Comparison of ENCODE assay signal across 22 mouse cellular contexts in the genomic region with DNA sequence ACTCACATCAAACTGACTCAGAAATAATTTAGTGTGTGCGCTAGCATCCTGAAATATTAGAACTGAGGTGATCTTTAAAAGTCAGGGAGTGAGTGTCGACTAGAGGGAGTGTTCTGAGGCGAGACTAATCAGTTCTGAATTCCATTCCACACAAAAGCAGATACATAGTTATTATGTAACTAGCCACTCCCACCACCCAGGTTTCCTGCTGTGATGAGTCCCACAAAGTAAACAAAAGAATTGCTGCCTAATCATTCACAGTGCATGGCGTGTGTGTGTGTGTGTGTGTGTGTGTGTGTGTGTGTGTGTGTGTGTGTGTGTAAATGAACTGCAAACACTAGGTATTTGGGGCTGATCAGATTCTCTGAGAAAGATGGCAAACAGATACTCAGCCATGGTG. TPM values are rescaled to one million over a fixed set of nuclear protein-coding genes. Genes with fewer than 3 reads are reported as not detected.
DNase-seq lines count a peak whose midpoint lies in the region; ATAC-seq and TF ChIP-seq lines count a peak whose summit lies in the region.
"Had no signal": no experiment of that assay in that cellular context is flagged by ENCODE, and none has a peak within 500 bp of the region (broad histone marks: within the 10 kb centered on the region; RNA-seq: fewer than 3 reads in every experiment).

No protein-coding gene starts in this region.

- H3K9me3 ChIP-seq in kidney, embryonic 14.5 days (ENCODE audit: control insufficient read depth, low read length): no peaks in the 10 kb centered on the region
- no peaks in the 10 kb centered on the region for H3K9me3 ChIP-seq in intestine, embryonic 15.5 days
- no peaks in the 10 kb centered on the region; the same call in 1 of the 2 replicates for H3K9me3 ChIP-seq in stomach, embryonic 14.5 days (ENCODE audit: control insufficient read depth, low read depth, low read length)
- H3K9me3 ChIP-seq in liver, postnatal 0 days (ENCODE audit: low read length): no peaks in the 10 kb centered on the region; the same call in 1 of the 2 replicates
- H3K9me3 ChIP-seq: forebrain, embryonic 13.5 days; limb, embryonic 15.5 days had no signal

- TF ChIP-seq CTCF in liver, postnatal 0 days (IDR thresholded peaks at IDR 0.05; ENCODE audit: low read depth): no peak

- intact Hi-C loops in left cerebral cortex, postnatal 36 days (cut with DNase I): no loop called here

- DNase-seq in kidney, postnatal 10 days: peak; percentile 28
- DNase-seq in ZHBTc4 (ENCODE audit: low read depth, low spot score): peak; percentile 45
- DNase-seq in spleen, adult 12 weeks (ENCODE audit: low spot score): no peak
- no peak for DNase-seq in liver, postnatal 0 days
- DNase-seq in left cerebral cortex, postnatal 36 days (ENCODE audit: low spot score in 2 of 2): no peak
- DNase-seq: adrenal gland, postnatal 10 days; cerebellum, postnatal 14 days; embryo, embryonic 11 days; gastrocnemius, postnatal 25 days; heart, adult 2 months; heart, postnatal 4 days; layer of hippocampus, postnatal 36 days; lung, embryonic 14.5 days; right cerebral cortex, adult 18-20 months; thymus, adult 2 months had no signal

- H3K9ac ChIP-seq in kidney, embryonic 14.5 days (ENCODE audit: low read depth, low read length): no peak overlapping the region
- no peak overlapping the region for H3K9ac ChIP-seq in intestine, embryonic 15.5 days
- H3K9ac ChIP-seq in stomach, embryonic 14.5 days (replicated peaks; ENCODE audit: low read depth, low read length): no peak overlapping the region
- H3K9ac ChIP-seq in liver, postnatal 0 days (replicated peaks): no peak overlapping the region
- H3K9ac ChIP-seq: forebrain, embryonic 13.5 days; limb, embryonic 15.5 days; lung, embryonic 14.5 days had no signal

- 29% methylated on average over 4 of the region's 4 CpGs for WGBS in kidney, embryonic 14.5 days
- 38% methylated on average over 4 of the region's 4 CpGs for WGBS in intestine, embryonic 15.5 days
- 34% methylated on average over 4 of the region's 4 CpGs for WGBS in stomach, embryonic 14.5 days
- WGBS in liver, postnatal 0 days (ENCODE audit: insufficient replicate concordance): 53% methylated on average over 4 of the region's 4 CpGs

- no peaks in the 10 kb centered on the region for H3K27me3 ChIP-seq in kidney, embryonic 14.5 days (ENCODE audit: control insufficient read depth, insufficient read depth, low read length)
- H3K27me3 ChIP-seq in intestine, embryonic 15.5 days (replicated peaks): no peaks in the 10 kb centered on the region
- no peaks in the 10 kb centered on the region for H3K27me3 ChIP-seq in stomach, embryonic 14.5 days (ENCODE audit: control insufficient read depth, insufficient read depth, low read length)
- no peaks in the 10 kb centered on the region for H3K27me3 ChIP-seq in liver, postnatal 0 days (ENCODE audit: insufficient read depth, low read length)

- TF ChIP-seq EP300 in liver, postnatal 0 days (IDR thresholded peaks at IDR 0.05; ENCODE audit: low read depth): no peak

- H3K36me3 ChIP-seq in kidney, embryonic 14.5 days (ENCODE audit: control insufficient read depth, insufficient read depth, low read length): no peaks in the 10 kb centered on the region
- H3K36me3 ChIP-seq in intestine, embryonic 15.5 days: no peaks in the 10 kb centered on the region
- no peaks in the 10 kb centered on the region for H3K36me3 ChIP-seq in stomach, embryonic 14.5 days (ENCODE audit: control insufficient read depth, insufficient read depth, low read length)
- H3K36me3 ChIP-seq in liver, postnatal 0 days (replicated peaks; ENCODE audit: insufficient read depth, low read length): no peaks in the 10 kb centered on the region
- H3K36me3 ChIP-seq: limb, embryonic 15.5 days had no signal

- no peak overlapping the region for H3K4me3 ChIP-seq in kidney, embryonic 14.5 days (ENCODE audit: low read length)
- no peak overlapping the region for H3K4me3 ChIP-seq in intestine, embryonic 15.5 days (replicated peaks)
- no peak overlapping the region for H3K4me3 ChIP-seq in stomach, embryonic 14.5 days (ENCODE audit: low read depth, low read length)
- H3K4me3 ChIP-seq in liver, postnatal 0 days (ENCODE audit: low read depth, low read length): no peak overlapping the region
- H3K4me3 ChIP-seq: forebrain, embryonic 13.5 days; heart, adult 2 months; limb, embryonic 15.5 days had no signal

- no peak overlapping the region for H3K27ac ChIP-seq in kidney, embryonic 14.5 days (ENCODE audit: low read depth, low read length)
- H3K27ac ChIP-seq in intestine, embryonic 15.5 days: no peak overlapping the region
- no peak overlapping the region for H3K27ac ChIP-seq in stomach, embryonic 14.5 days (ENCODE audit: low read length)
- no peak overlapping the region for H3K27ac ChIP-seq in liver, postnatal 0 days (ENCODE audit: low read depth)
- H3K27ac ChIP-seq: forebrain, embryonic 13.5 days; heart, adult 2 months; limb, embryonic 15.5 days had no signal

- H3K4me1 ChIP-seq in kidney, embryonic 14.5 days (ENCODE audit: control insufficient read depth, insufficient read depth, low read length): peaks cover 7% of the 10 kb centered on the region
- 0 out of 2 replicates have a peak, but pooled peaks cover 11% of the 10 kb centered on the region for H3K4me1 ChIP-seq in intestine, embryonic 15.5 days (replicated peaks)
- no peaks in the 10 kb centered on the region for H3K4me1 ChIP-seq in stomach, embryonic 14.5 days (ENCODE audit: control insufficient read depth, insufficient read depth, low read length)
- no peaks in the 10 kb centered on the region for H3K4me1 ChIP-seq in liver, postnatal 0 days (ENCODE audit: insufficient read depth)

- no peak overlapping the region for H3K4me2 ChIP-seq in kidney, embryonic 14.5 days (replicated peaks; ENCODE audit: low read depth, low read length)
- H3K4me2 ChIP-seq in intestine, embryonic 15.5 days (replicated peaks): no peak overlapping the region
- no peak overlapping the region for H3K4me2 ChIP-seq in stomach, embryonic 14.5 days (replicated peaks; ENCODE audit: low read depth, low read length)
- no peak overlapping the region for H3K4me2 ChIP-seq in liver, postnatal 0 days (ENCODE audit: low read depth, low read length)
- H3K4me2 ChIP-seq: forebrain, embryonic 13.5 days; limb, embryonic 15.5 days; lung, embryonic 14.5 days; midbrain, embryonic 11.5 days had no signal

- no peak; the same call in 1 of the 2 replicates for ATAC-seq in kidney, embryonic 14.5 days (ENCODE audit: low FRiP score, low TSS enrichment)
- peak; percentile 91 for ATAC-seq in intestine, embryonic 15.5 days
- peak; percentile 65; the same call in 1 of the 2 replicates for ATAC-seq in stomach, embryonic 14.5 days (ENCODE audit: insufficient number of reproducible peaks, insufficient read depth, low FRiP score, low read depth)
- no peak for ATAC-seq in liver, postnatal 0 days
- ATAC-seq: activated CD4-positive, CD25-positive, alpha-beta regulatory T cell, adult 4 months; forebrain, embryonic 13.5 days had no signal

RNA-seq across cellular contexts. Expression of gene Kctd15, which starts 47.9 kb away (rescaled TPM):
- 15.7 and 28.7 TPM in 2 replicates for polyA plus RNA-seq in kidney, embryonic 14.5 days (2014; fragmentation: Nextera tagmentation; extraction: Ambion mirVana)
- 16.2 and 18.0 TPM in 2 replicates for polyA plus RNA-seq in intestine, embryonic 15.5 days (2015; fragmentation: Nextera tagmentation; extraction: Ambion mirVana)
- 10.6 and 11.3 TPM in 2 replicates for polyA plus RNA-seq in stomach, embryonic 14.5 days (2014; fragmentation: Nextera tagmentation; extraction: Ambion mirVana)
- polyA plus RNA-seq in liver, postnatal 0 days (2015; fragmentation: Nextera tagmentation; extraction: Ambion mirVana): 0.47 and 0.63 TPM in 2 replicates
- 10 to 100 TPM; 11.7 to 14.0 TPM for total RNA-seq in left cerebral cortex, postnatal 36 days (2021)
- polyA plus RNA-seq: activated CD4-positive, CD25-positive, alpha-beta regulatory T cell, adult 4 months had no signal

Comparison
In these comparisons a context has a peak if more than half of its experiments do, and no peak if none do; other contexts are left out.
1. DNase-seq: peak in kidney, postnatal 10 days (single experiment) and ZHBTc4 (single experiment); none in spleen, adult 12 weeks (single experiment), liver, postnatal 0 days (single experiment) and left cerebral cortex, postnatal 36 days (0 of 2).
2. ATAC-seq: peak in intestine, embryonic 15.5 days (single experiment) and stomach, embryonic 14.5 days (single experiment); none in kidney, embryonic 14.5 days (single experiment) and liver, postnatal 0 days (single experiment).